Mouse (Mus musculus): ENCODE results near the gene Ppm1b. TPM values are rescaled to one million over a fixed set of nuclear protein-coding genes. Genes with fewer than 3 reads are reported as not detected.

Gene Ppm1b
- total RNA-seq, 2 experiments from 2014 or later, result 168 to 210 TPM

GRCm38 (mm10) chr17:84957487-84958259 is 1.1 kb downstream of the Ppm1b start:
- peak; percentile 100 for DNase-seq (ENCODE audit: low spot score)

DNA sequence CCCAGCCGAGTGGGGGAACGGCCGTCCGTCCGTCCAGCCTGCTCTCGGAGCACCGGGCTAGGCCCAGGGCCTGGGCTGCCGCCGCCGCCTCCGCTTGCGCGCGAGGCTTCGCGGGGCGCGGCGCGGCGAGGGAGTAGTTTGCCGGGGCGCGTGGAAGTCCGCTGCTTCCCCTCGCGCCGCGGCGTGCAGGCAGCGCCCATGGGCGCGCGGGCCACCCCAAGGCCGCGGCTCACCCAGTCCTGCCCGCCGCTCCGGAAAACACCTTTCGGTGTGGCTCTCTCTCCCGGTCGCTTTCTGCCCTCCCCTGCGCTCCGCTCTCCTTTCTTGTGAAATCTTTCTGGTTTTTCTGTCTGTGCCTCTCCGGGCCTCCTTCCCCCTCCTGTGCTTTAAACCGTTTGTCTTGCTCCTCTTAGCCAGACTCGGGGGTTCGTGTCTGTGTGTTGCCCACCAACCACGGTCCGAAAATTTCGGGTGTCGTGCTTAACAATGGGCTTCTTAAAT is 1.9 kb downstream of the Ppm1b start:
- no peak for DNase-seq (ENCODE audit: low spot score)

DNA sequence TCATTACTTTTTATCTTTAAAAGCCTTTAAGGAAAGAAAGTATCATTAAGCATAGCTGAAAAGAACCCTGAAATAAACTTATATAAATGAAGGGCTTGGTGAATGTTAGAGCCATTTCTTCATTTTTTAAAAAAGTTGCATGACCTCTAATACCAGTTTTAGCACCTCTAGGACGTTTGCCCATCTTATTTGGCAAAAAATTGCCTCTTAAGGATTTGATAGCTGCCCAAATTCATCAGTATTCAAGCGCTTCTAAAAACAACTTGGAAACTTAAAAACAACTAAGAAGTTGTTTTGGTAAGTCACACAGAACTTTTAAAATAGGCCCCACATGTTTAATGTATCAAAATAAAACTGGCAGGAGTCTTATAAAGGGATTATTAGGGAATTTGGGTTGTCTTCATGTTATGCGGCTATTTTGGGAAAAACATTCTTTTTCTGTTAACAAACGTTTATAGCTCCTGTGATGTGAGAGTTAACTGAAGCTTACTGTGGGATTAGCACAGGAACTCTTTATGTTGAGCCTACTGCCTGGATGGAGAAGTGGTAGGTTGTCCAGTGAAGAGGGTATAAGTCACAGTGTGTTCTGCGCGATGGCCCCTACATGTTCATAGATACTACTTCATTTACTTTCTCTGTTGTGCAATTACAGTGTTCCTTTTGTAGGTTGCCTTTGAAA is 2.6 kb downstream of the Ppm1b start:
- no peak for DNase-seq (ENCODE audit: low spot score)

GRCm38 (mm10) chr17:84959665-84960020 is 3.1 kb downstream of the Ppm1b start:
- DNase-seq (ENCODE audit: low spot score), result no peak

DNA sequence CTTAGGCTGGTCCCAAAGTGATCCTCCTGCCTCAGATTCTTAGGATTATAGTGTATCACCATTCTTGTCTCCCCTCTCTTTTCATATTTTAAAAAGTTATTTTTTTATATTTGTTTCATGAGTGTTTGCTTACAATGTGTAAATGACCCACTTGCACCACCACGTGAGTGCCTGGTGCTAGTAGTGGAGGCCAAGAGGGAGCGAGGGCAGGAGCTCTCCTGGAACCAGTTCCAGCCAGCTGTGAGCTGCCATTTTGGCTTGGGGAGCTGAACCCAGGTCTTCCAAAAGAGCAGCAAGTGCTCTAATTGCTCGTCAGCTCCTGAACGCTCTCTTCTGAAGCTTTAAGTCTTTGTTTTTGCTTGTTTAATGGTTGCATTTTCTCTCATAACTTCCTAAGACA is 3.6 kb downstream of the Ppm1b start:
- DNase-seq (ENCODE audit: low spot score), result no peak

- no peak for DNase-seq (ENCODE audit: low spot score)
Observed at GRCm38 (mm10) chr17:84962046-84962445, 5.5 kb downstream of the Ppm1b start.

- DNase-seq (ENCODE audit: low spot score), result no peak
Observed at GRCm38 (mm10) chr17:84963651-84964050, 7.1 kb downstream of the Ppm1b start.

- DNase-seq (ENCODE audit: low spot score), result no peak
Observed at GRCm38 (mm10) chr17:84966231-84966630, 9.7 kb downstream of the Ppm1b start.

DNA sequence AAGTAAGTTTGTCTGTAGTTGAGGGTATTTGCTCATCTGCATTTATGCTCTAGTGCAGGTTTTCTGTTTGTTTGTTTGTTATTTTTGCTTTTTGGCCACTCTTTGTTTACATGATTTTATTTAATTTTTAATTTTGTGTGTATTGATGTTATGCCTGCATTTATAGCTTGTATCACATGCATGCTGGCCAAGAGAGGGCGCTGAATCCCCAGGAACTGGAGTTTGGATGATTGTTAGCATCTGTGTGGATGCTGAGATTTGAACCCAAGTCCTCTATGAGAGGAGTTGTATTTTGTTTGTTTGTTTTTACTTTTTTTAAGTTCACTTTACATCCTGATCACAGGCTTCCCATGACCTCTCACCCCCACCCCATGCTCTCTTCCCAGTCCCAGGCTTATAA is 10.5 kb downstream of the Ppm1b start:
- no peak for DNase-seq (ENCODE audit: low spot score)

DNA sequence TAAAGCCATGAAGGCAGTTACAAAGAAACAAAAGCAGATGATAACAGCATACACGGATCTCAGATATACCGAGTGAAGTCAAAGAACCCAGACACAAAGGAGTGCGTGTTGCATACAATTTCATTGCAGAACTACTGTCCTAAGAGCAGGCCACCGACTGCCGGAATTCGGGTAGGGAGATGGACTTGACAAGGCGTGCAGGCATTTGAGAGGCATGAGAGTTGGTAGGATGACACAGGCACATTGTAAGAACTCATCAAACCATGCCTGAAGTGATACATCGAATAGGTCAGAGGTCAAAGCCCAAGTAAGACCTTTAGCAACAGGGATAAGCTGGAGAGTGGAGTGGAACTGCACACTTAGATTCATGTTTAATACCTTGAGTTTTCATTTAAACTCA is 13.4 kb downstream of the Ppm1b start:
- DNase-seq (ENCODE audit: low spot score), result no peak

- DNase-seq (ENCODE audit: low spot score), result no peak
Observed at GRCm38 (mm10) chr17:84981721-84982120, 25.2 kb downstream of the Ppm1b start.

GRCm38 (mm10) chr17:84982735-84983134 is 26.2 kb downstream of the Ppm1b start:
- DNase-seq (ENCODE audit: low spot score), result no peak

DNA sequence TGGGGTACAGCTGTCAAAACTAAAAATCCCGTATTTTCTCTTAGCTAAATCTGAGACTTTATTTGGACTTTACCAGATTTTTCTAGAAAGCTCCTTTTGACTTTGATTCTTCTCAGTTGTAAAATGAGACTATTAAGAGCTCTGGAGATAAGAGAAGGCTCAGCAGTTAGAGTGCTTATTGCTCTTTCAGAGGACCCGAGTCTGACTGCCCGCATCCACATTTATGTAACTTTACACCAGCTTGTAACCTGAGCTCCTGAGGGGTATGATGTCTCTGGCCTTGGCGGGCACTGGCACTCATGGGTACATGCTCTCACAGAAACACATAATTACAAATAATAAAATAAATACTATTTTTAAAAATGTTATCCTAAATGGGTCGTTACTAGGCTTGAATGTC is 29.8 kb downstream of the Ppm1b start:
- DNase-seq (ENCODE audit: low spot score), result no peak

DNA sequence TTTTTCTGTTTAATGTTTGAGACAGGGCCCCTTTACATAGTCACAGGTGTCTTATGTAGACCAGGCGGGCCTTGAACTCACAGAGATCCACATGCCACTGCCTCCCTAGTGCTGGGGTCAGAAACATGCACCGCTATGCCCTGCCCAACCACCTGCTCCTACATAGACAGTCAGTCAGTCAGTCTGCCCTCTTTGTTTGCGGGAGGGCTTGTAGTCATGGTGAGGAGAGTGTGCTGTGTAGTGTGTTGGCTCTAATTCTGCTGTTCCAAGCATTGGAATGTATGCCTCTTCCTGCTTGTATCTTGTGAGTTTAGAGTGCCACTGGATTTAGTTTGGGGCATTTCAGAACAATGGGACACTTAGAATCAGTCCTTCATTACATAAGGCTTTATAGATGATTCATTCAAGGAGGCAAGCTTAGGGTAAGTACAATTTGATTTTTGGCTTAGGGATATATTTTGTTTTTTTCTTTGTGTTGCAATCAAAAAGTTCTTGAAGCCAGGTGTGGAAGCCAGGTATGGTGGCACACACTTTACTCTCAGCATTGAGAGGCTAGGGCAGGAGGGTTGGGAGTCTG is 31.4 kb downstream of the Ppm1b start:
- DNase-seq (ENCODE audit: low spot score), result no peak

DNA sequence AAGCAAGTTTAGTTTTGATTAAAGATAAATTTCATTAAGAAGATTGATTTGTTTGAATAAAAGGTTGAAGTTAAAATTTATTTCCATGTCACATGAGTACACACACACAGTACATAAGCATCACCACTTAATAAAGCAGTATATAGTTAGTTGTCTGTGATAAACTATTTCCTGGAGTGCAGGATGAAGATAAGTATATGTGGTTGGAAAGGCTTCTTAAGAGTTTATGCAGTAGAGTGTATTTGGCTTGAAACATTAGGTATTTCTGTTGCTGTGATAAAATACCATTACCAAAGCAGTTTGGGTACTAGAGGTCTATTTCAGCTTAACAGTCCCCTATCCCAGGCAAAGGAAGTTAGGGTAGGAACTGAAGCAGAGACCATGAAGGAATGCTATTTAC is 32.0 kb downstream of the Ppm1b start:
- DNase-seq (ENCODE audit: low spot score), result no peak

GRCm38 (mm10) chr17:84995844-84996243 is 39.3 kb downstream of the Ppm1b start:
- DNase-seq (ENCODE audit: low spot score), result no peak

DNA sequence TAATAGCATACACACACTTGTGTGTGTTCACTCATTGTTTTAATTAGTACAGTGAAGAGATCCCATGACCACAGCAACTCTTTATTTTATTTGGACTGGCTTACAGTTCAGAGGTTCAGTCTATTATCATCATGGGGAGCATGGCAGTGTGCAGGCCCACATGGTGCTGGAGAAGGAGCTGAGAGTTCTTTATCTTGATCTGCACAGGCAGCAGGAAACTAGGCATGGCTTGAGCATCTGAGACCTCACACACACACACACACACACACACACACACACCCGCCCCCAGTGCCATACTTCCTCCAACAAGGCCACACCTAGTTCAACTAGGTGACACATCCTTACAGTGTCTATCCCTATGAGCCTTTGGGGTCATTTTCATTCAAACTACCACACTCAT is 41.1 kb downstream of the Ppm1b start:
- DNase-seq (ENCODE audit: low spot score), result no peak

DNA sequence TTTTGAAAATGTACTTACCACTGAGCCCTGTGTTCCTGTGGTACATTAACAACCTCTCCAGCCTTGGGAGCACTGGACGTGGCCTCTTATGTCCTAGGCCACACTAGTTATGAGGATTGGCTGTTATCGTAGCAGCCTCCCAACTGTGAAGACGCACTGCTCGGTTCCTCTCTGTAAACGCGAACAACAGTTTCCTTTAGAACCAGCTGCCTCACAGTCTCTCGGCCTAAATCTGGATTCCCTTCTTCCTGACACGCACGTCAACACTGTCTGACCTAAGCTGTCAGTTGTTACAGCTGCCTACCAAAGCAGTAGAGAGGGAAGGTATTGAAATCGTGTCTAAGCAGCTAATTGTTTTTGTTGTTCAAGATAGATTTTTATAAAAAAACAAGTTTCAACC is 43.1 kb downstream of the Ppm1b start:
- no peak for DNase-seq (ENCODE audit: low spot score)

DNA sequence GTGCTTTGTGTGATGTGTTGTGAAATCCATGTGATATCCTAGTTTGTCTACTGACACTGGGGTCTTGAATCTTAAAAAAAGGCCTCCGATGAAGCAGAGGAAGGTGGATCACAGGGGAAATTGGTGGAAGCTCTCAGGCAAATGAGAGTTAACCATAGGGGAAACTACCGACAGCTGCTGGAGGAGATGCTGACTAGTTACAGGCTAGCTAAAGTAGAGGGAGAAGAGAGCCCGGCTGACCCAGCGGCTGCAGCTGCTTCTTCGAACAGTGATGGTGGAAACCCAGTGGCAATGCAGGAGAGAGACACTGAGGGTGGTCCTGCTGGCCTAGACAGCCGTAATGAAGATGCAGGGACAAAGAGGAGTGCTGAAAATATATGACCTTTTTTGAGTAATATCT is 56.9 kb downstream of the Ppm1b start:
- no peak for DNase-seq (ENCODE audit: low spot score)

DNA sequence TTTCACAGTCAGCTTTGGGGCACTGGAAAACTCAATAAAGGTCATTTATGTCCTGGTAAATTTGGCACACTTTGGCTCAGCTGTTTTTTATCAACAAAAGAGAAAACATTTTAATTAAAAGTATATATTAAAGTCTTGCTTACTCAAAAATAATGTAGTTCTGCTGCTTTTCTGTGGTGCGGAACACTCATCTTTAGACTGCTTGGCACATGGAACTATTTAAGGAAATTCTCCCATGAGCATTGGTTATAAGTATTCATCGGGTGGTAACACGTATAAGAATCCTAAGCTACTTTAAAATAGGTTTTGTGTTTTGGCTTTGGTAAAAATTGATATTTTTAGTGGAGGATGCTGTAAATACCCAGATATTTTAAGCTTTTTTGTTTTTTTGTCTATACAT is 58.1 kb downstream of the Ppm1b start:
- DNase-seq (ENCODE audit: low spot score), result no peak

DNA sequence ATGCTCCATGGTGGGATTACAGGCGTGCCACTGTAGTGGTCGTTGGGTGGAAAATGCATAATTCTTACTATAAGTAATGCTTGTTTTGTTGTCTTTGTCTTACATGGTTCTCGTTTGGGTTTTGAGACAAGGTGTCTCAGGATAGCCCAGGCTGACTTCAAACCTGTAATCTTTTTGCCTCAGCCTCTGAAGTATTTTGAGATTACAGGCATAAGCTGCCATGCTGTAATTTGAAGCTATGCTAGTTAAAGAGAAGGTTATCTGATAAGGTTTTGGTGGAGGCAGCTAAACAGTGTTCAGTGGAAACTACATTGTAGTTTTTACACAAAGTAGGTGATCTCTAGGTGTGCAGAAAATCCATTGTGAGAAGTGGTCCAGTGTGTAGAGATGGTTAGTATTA is 61.8 kb downstream of the Ppm1b start:
- no peak for DNase-seq (ENCODE audit: low spot score)

- no peak for DNase-seq (ENCODE audit: low spot score)
Observed at GRCm38 (mm10) chr17:85018794-85019193, 62.3 kb downstream of the Ppm1b start.

DNA sequence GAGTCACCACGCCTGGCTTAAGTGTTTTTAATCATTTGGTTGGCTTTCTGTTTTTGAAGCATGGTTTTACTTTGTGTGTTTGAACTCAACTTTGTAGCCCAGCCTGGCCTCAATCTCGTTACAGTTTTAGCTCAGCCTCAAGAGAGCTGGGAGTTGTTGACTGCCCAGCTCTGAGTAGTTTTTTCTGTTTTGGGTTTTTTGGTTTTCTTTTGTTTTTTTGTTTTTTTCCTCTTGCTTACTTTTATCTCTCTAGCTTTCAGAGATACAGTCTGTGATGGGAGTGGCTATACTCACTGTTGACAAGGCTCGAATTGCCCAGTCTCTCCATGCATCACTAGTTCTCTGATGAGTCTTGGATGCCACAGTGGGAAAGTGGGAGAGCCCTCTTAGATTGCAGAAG is 63.8 kb downstream of the Ppm1b start:
- no peak for DNase-seq (ENCODE audit: low spot score)

Data from gastrocnemius, adult 18-20 months (tissue).